Mouse (Mus musculus) midbrain, embryonic 13.5 days (tissue): ENCODE data around the gene Zbtb21. TPM values are rescaled to one million over a fixed set of nuclear protein-coding genes. Genes with fewer than 3 reads are reported as not detected.
A peak's percentile ranks its signal among the peaks of the same experiment; 100 is the strongest.

ENCODE experiments used
- ATAC-seq: fragments of 200-750 bp; cut with Nextera tagmentation; 2 replicates; pipeline ENCODE4 v1.8.0; 2017; ENCODE audit warnings: mild to moderate bottlenecking, moderate TSS enrichment, moderate library complexity
- H3K27ac ChIP-seq: fragments of 300-500 bp; sonication (generic); 2 replicates; pipeline ENCODE4 v1.5.1; 2015; ENCODE audit warnings: inconsistent platforms, mild to moderate bottlenecking, moderate library complexity
- H3K27me3 ChIP-seq: fragments of 300-500 bp; sonication (generic); 2 replicates; pipeline ENCODE4 v1.6.1; 2015; ENCODE audit warnings: mild to moderate bottlenecking, inconsistent platforms
- H3K36me3 ChIP-seq: fragments of 300-500 bp; sonication (generic); 2 replicates; pipeline ENCODE4 v1.6.1; 2015; ENCODE audit warnings: mild to moderate bottlenecking, inconsistent platforms
- H3K4me1 ChIP-seq: fragments of 300-500 bp; sonication (generic); replicated peaks from 2 replicates; pipeline ENCODE4 v1.6.1; 2015; ENCODE audit warnings: inconsistent platforms
- H3K4me2 ChIP-seq: fragments of 300-500 bp; sonication (generic); replicated peaks from 2 replicates; pipeline ENCODE4 v1.6.1; 2015; ENCODE audit warnings: moderate library complexity, mild to moderate bottlenecking, inconsistent platforms
- H3K4me3 ChIP-seq: fragments of 300-500 bp; sonication (generic); replicated peaks from 2 replicates; pipeline ENCODE4 v1.5.1; 2015; ENCODE audit warnings: mild to moderate bottlenecking, inconsistent platforms
- H3K9ac ChIP-seq: fragments of 300-500 bp; sonication (generic); replicated peaks from 2 replicates; pipeline ENCODE4 v1.6.1; 2015; ENCODE audit warnings: mild to moderate bottlenecking, inconsistent platforms
- H3K9me3 ChIP-seq: fragments of 300-500 bp; sonication (generic); 2 replicates; pipeline ENCODE4 v1.6.1; 2016; ENCODE audit warnings: mild to moderate bottlenecking, inconsistent platforms
- WGBS: fragments of 180-500 bp; shearing (Covaris S2); methylation state at CpG from one replicate; pipeline ENCODE4 v1.1.7; 2015; 5-methylcytosine and 5-hydroxymethylcytosine counted together
- polyA plus RNA-seq: library from polyadenylated mRNA; unstranded; fragments of >200 nt; fragmentation: Nextera tagmentation; extraction: Ambion mirVana; gene quantifications from 2 replicates; pipeline ENCODE4 v1.2.1, GENCODE M21; 2015

Gene Zbtb21
- polyA plus RNA-seq, 1 experiment from 2014 or later = 13.5 TPM

GRCm38 (mm10) chr16:97935815-97936214 lies 26.6 kb downstream of the Zbtb21 start:
- Histone ChIP-seq H3K27me3 (no peaks in the 10 kb centered on the region), H3K36me3 (no peaks in the 10 kb centered on the region), H3K27ac (no peak overlapping the region), H3K9ac (no peak overlapping the region), H3K4me1 (no peaks in the 10 kb centered on the region), H3K4me3 (no peak overlapping the region), H3K9me3 (no peaks in the 10 kb centered on the region), H3K4me2 (no peak overlapping the region)
- ATAC-seq = no peak
- WGBS = 87% methylated on average over 3 of the region's 3 CpGs

- no peaks in the 10 kb centered on the region for H3K36me3 ChIP-seq
- no peaks in the 10 kb centered on the region for H3K9me3 ChIP-seq
- no peaks in the 10 kb centered on the region for H3K4me1 ChIP-seq
- no peak overlapping the region for H3K4me2 ChIP-seq
- ATAC-seq = no peak
- no peaks in the 10 kb centered on the region for H3K27me3 ChIP-seq
- no peak overlapping the region for H3K9ac ChIP-seq
- H3K4me3 ChIP-seq = no peak overlapping the region
- no peak overlapping the region for H3K27ac ChIP-seq
These were observed 32.2 kb downstream of the Zbtb21 start for GRCm38 (mm10) chr16:97930231-97930630.

GRCm38 (mm10) chr16:97929520-97929919 lies 32.9 kb downstream of the Zbtb21 start:
- Histone ChIP-seq H3K27me3 (no peaks in the 10 kb centered on the region), H3K4me3 (no peak overlapping the region), H3K27ac (no peak overlapping the region), H3K36me3 (no peaks in the 10 kb centered on the region), H3K9ac (no peak overlapping the region), H3K9me3 (no peaks in the 10 kb centered on the region), H3K4me2 (no peak overlapping the region), H3K4me1 (no peaks in the 10 kb centered on the region)
- WGBS = 58% methylated on average over 1 of the region's 1 CpGs
- ATAC-seq = no peak

- Histone ChIP-seq H3K27ac (no peak overlapping the region), H3K27me3 (peaks cover 4% of the 10 kb centered on the region; the same call in 1 of the 2 replicates), H3K4me1 (0 out of 2 replicates have a peak, but pooled peaks cover 7% of the 10 kb centered on the region), H3K9ac (no peak overlapping the region), H3K36me3 (no peaks in the 10 kb centered on the region), H3K4me3 (no peak overlapping the region), H3K4me2 (no peak overlapping the region), H3K9me3 (no peaks in the 10 kb centered on the region)
- 90% methylated on average over 3 of the region's 3 CpGs for WGBS
- no peak for ATAC-seq
These were observed 35.0 kb downstream of the Zbtb21 start for GRCm38 (mm10) chr16:97927331-97927938.

GRCm38 (mm10) chr16:97926381-97926780 lies 36.0 kb downstream of the Zbtb21 start:
- no peak for ATAC-seq
- H3K36me3 ChIP-seq = no peaks in the 10 kb centered on the region
- peaks cover 12% of the 10 kb centered on the region; the same call in 1 of the 2 replicates for H3K4me1 ChIP-seq
- no peak overlapping the region for H3K9ac ChIP-seq
- H3K4me2 ChIP-seq = no peak overlapping the region
- WGBS = 80% methylated on average over 9 of the region's 9 CpGs
- H3K4me3 ChIP-seq = no peak overlapping the region
- H3K27ac ChIP-seq = no peak overlapping the region
- peaks cover 4% of the 10 kb centered on the region; the same call in 1 of the 2 replicates for H3K27me3 ChIP-seq
- H3K9me3 ChIP-seq = no peaks in the 10 kb centered on the region

GRCm38 (mm10) chr16:97925760-97926159 lies 36.7 kb downstream of the Zbtb21 start:
- no peak overlapping the region for H3K9ac ChIP-seq
- WGBS = 83% methylated on average over 2 of the region's 2 CpGs
- no peaks in the 10 kb centered on the region for H3K9me3 ChIP-seq
- peaks cover 17% of the 10 kb centered on the region; the same call in 1 of the 2 replicates for H3K4me1 ChIP-seq
- H3K27me3 ChIP-seq = peaks cover 6% of the 10 kb centered on the region; the same call in 1 of the 2 replicates
- H3K27ac ChIP-seq = no peak overlapping the region
- no peaks in the 10 kb centered on the region for H3K36me3 ChIP-seq
- H3K4me3 ChIP-seq = no peak overlapping the region
- H3K4me2 ChIP-seq = no peak overlapping the region
- no peak for ATAC-seq

GRCm38 (mm10) chr16:97923700-97924099 lies 38.7 kb downstream of the Zbtb21 start:
- Histone ChIP-seq H3K27ac (no peak overlapping the region), H3K4me3 (no peak overlapping the region), H3K9me3 (no peaks in the 10 kb centered on the region), H3K4me1 (peaks cover 17% of the 10 kb centered on the region; the same call in 1 of the 2 replicates), H3K4me2 (no peak overlapping the region), H3K9ac (no peak overlapping the region), H3K27me3 (peaks cover 6% of the 10 kb centered on the region; the same call in 1 of the 2 replicates), H3K36me3 (no peaks in the 10 kb centered on the region)
- ATAC-seq = no peak
- 89% methylated on average over 1 of the region's 1 CpGs for WGBS

GRCm38 (mm10) chr16:97922779-97923126 lies 39.7 kb downstream of the Zbtb21 start:
- Histone ChIP-seq H3K9ac (peak overlapping the region; percentile 87), H3K4me2 (peak overlapping the region; percentile 94), H3K36me3 (no peaks in the 10 kb centered on the region), H3K27ac (peak overlapping the region; percentile 76; the same call in 1 of the 2 replicates), H3K4me3 (peak overlapping the region; percentile 88), H3K4me1 (peaks cover 17% of the 10 kb centered on the region; the same call in 1 of the 2 replicates), H3K27me3 (peaks cover 6% of the 10 kb centered on the region; the same call in 1 of the 2 replicates), H3K9me3 (no peaks in the 10 kb centered on the region)
- 2% methylated on average over 9 of the region's 9 CpGs for WGBS
- peak; percentile 47; the same call in 1 of the 2 replicates for ATAC-seq

- Histone ChIP-seq H3K4me2 (peak overlapping the region; percentile 94), H3K36me3 (no peaks in the 10 kb centered on the region), H3K27ac (peak overlapping the region; percentile 76), H3K9ac (peak overlapping the region; percentile 87), H3K27me3 (peaks cover 6% of the 10 kb centered on the region; the same call in 1 of the 2 replicates), H3K4me3 (peak overlapping the region; percentile 88), H3K9me3 (no peaks in the 10 kb centered on the region), H3K4me1 (peaks cover 17% of the 10 kb centered on the region; the same call in 1 of the 2 replicates)
- ATAC-seq = peak; percentile 92
- WGBS = under 1% methylated on average over 75 of the region's 75 CpGs
These were observed 40.3 kb downstream of the Zbtb21 start for GRCm38 (mm10) chr16:97921961-97922778.

- no peaks in the 10 kb centered on the region for H3K9me3 ChIP-seq
- peaks cover 6% of the 10 kb centered on the region; the same call in 1 of the 2 replicates for H3K27me3 ChIP-seq
- H3K9ac ChIP-seq = no peak overlapping the region
- H3K36me3 ChIP-seq = no peaks in the 10 kb centered on the region
- peaks cover 17% of the 10 kb centered on the region; the same call in 1 of the 2 replicates for H3K4me1 ChIP-seq
- no peak for ATAC-seq
- no peak overlapping the region for H3K27ac ChIP-seq
- H3K4me3 ChIP-seq = no peak overlapping the region
- 97% methylated on average over 1 of the region's 1 CpGs for WGBS
- no peak overlapping the region for H3K4me2 ChIP-seq
These were observed 41.8 kb downstream of the Zbtb21 start for GRCm38 (mm10) chr16:97920621-97921020.

- Histone ChIP-seq H3K9ac (no peak overlapping the region), H3K4me1 (peaks cover 17% of the 10 kb centered on the region; the same call in 1 of the 2 replicates), H3K4me3 (no peak overlapping the region), H3K27ac (no peak overlapping the region), H3K36me3 (no peaks in the 10 kb centered on the region), H3K9me3 (no peaks in the 10 kb centered on the region), H3K27me3 (peaks cover 6% of the 10 kb centered on the region; the same call in 1 of the 2 replicates), H3K4me2 (no peak overlapping the region)
- WGBS = 16% methylated on average over 2 of the region's 2 CpGs
- no peak for ATAC-seq
These were observed 42.6 kb downstream of the Zbtb21 start for GRCm38 (mm10) chr16:97919793-97920192.

GRCm38 (mm10) chr16:97912873-97913272 lies 49.5 kb downstream of the Zbtb21 start:
- Histone ChIP-seq H3K9ac (no peak overlapping the region), H3K27me3 (no peaks in the 10 kb centered on the region), H3K4me3 (no peak overlapping the region), H3K4me1 (no peaks in the 10 kb centered on the region), H3K36me3 (no peaks in the 10 kb centered on the region), H3K4me2 (no peak overlapping the region), H3K27ac (no peak overlapping the region), H3K9me3 (no peaks in the 10 kb centered on the region)
- ATAC-seq = no peak
